Mouse (Mus musculus): ENCODE results near the gene Sv2a. TPM values are rescaled to one million over a fixed set of nuclear protein-coding genes. Genes with fewer than 3 reads are reported as not detected.
"Not testable (repeated sequence)": the region's sequence is repeated elsewhere in the genome, so short reads cannot be mapped to it uniquely, and the experiment has no call there.

Gene Sv2a
- polyA plus RNA-seq, 1 experiment from 2014 or later: 44.4 TPM

GRCm38 (mm10) chr3:96228828-96229227 lies 47.9 kb downstream of the Sv2a start:
- WGBS: 71% methylated on average over 2 of the region's 2 CpGs
- no peaks in the 10 kb centered on the region for H3K36me3 ChIP-seq
- no peaks in the 10 kb centered on the region for H3K9me3 ChIP-seq
- no peaks in the 10 kb centered on the region for H3K4me1 ChIP-seq
- H3K4me2 ChIP-seq (replicated peaks): no peak overlapping the region
- H3K4me3 ChIP-seq: no peak overlapping the region
- no peak overlapping the region for H3K27ac ChIP-seq
- ATAC-seq (ENCODE audit: low FRiP score, low read depth): no peak
- H3K9ac ChIP-seq: no peak overlapping the region
- no peaks in the 10 kb centered on the region for H3K27me3 ChIP-seq (replicated peaks)

- Histone ChIP-seq H3K27ac (no peak overlapping the region), H3K9me3 (no peaks in the 10 kb centered on the region), H3K36me3 (no peaks in the 10 kb centered on the region), H3K9ac (no peak overlapping the region), H3K27me3 (replicated peaks) (no peaks in the 10 kb centered on the region), H3K4me1 (no peaks in the 10 kb centered on the region), H3K4me3 (no peak overlapping the region), H3K4me2 (replicated peaks) (no peak overlapping the region)
- WGBS: 76% methylated on average over 2 of the region's 2 CpGs
- ATAC-seq (ENCODE audit: low FRiP score, low read depth): no peak
Observed at GRCm38 (mm10) chr3:96230404-96230803, 49.5 kb downstream of the Sv2a start.

GRCm38 (mm10) chr3:96230910-96231757 lies 50.2 kb downstream of the Sv2a start:
- Histone ChIP-seq H3K27me3 (replicated peaks) (no peaks in the 10 kb centered on the region), H3K4me2 (replicated peaks) (no peak overlapping the region), H3K36me3 (no peaks in the 10 kb centered on the region), H3K4me3 (no peak overlapping the region), H3K9me3 (no peaks in the 10 kb centered on the region), H3K9ac (no peak overlapping the region), H3K4me1 (no peaks in the 10 kb centered on the region), H3K27ac (no peak overlapping the region)
- ATAC-seq (ENCODE audit: low FRiP score, low read depth): no peak
- WGBS: 77% methylated on average over 4 of the region's 4 CpGs

- 65% methylated on average over 2 of the region's 2 CpGs for WGBS
Observed at GRCm38 (mm10) chr3:96231758-96232120, 50.8 kb downstream of the Sv2a start.

GRCm38 (mm10) chr3:96234914-96235313 lies 54.0 kb downstream of the Sv2a start:
- H3K9ac ChIP-seq: no peak overlapping the region
- no peaks in the 10 kb centered on the region for H3K9me3 ChIP-seq
- H3K27ac ChIP-seq: no peak overlapping the region
- H3K4me1 ChIP-seq: peaks cover 15% of the 10 kb centered on the region
- no peak overlapping the region for H3K4me3 ChIP-seq
- no peak for ATAC-seq (ENCODE audit: low FRiP score, low read depth)
- no peaks in the 10 kb centered on the region for H3K36me3 ChIP-seq
- H3K4me2 ChIP-seq (replicated peaks): no peak overlapping the region
- no peaks in the 10 kb centered on the region for H3K27me3 ChIP-seq (replicated peaks)
- 95% methylated on average over 2 of the region's 2 CpGs for WGBS

More at GRCm38 (mm10) chr3:96231758-96232120, 50.8 kb downstream of the Sv2a start:
- ATAC-seq (ENCODE audit: low FRiP score, low read depth): no peak
- H3K4me1 ChIP-seq: no peaks in the 10 kb centered on the region
- no peaks in the 10 kb centered on the region for H3K9me3 ChIP-seq
- no peak overlapping the region for H3K4me2 ChIP-seq (replicated peaks)
- H3K36me3 ChIP-seq: no peaks in the 10 kb centered on the region
- H3K27me3 ChIP-seq (replicated peaks): no peaks in the 10 kb centered on the region
- no peak overlapping the region for H3K27ac ChIP-seq
- H3K4me3 ChIP-seq: no peak overlapping the region
- H3K9ac ChIP-seq: no peak overlapping the region

GRCm38 (mm10) chr3:96235836-96236235 lies 54.9 kb downstream of the Sv2a start:
- H3K4me1 ChIP-seq: peaks cover 15% of the 10 kb centered on the region
- 0 out of 2 replicates have a peak overlapping the region, but pooled peaks have one; percentile 18 for H3K4me2 ChIP-seq (replicated peaks)
- H3K27ac ChIP-seq: no peak overlapping the region
- H3K9ac ChIP-seq: no peak overlapping the region
- H3K27me3 ChIP-seq (replicated peaks): no peaks in the 10 kb centered on the region
- H3K36me3 ChIP-seq: no peaks in the 10 kb centered on the region
- 70% methylated on average over 3 of the region's 3 CpGs for WGBS
- H3K9me3 ChIP-seq: no peaks in the 10 kb centered on the region
- no peak overlapping the region for H3K4me3 ChIP-seq
- no peak for ATAC-seq (ENCODE audit: low FRiP score, low read depth)

- Histone ChIP-seq H3K27ac (no peak overlapping the region), H3K9ac (no peak overlapping the region), H3K4me2 (replicated peaks) (peak overlapping the region; percentile 56), H3K9me3 (no peaks in the 10 kb centered on the region), H3K36me3 (no peaks in the 10 kb centered on the region), H3K27me3 (replicated peaks) (no peaks in the 10 kb centered on the region), H3K4me3 (0 out of 2 replicates have a peak overlapping the region, but pooled peaks have one; percentile 40), H3K4me1 (peaks cover 15% of the 10 kb centered on the region)
- ATAC-seq (ENCODE audit: low FRiP score, low read depth): no peak
- 88% methylated on average over 4 of the region's 4 CpGs for WGBS
Observed at GRCm38 (mm10) chr3:96236834-96237334, 55.9 kb downstream of the Sv2a start.

- Histone ChIP-seq H3K4me3 (peak overlapping the region; percentile 40), H3K36me3 (no peaks in the 10 kb centered on the region), H3K9ac (peak overlapping the region; percentile 64), H3K4me2 (replicated peaks) (peak overlapping the region; percentile 56), H3K4me1 (peaks cover 15% of the 10 kb centered on the region), H3K9me3 (no peaks in the 10 kb centered on the region), H3K27ac (no peak overlapping the region), H3K27me3 (replicated peaks) (no peaks in the 10 kb centered on the region)
- ATAC-seq (ENCODE audit: low FRiP score, low read depth): no peak
- 23% methylated on average over 7 of the region's 7 CpGs for WGBS
Observed at GRCm38 (mm10) chr3:96237335-96237903, 56.5 kb downstream of the Sv2a start.

GRCm38 (mm10) chr3:96237904-96238511 lies 57.1 kb downstream of the Sv2a start:
- WGBS: under 1% methylated on average over 12 of the region's 12 CpGs
- ATAC-seq (ENCODE audit: low FRiP score, low read depth): no peak
- H3K36me3 ChIP-seq: no peaks in the 10 kb centered on the region
- 0 out of 2 replicates have a peak overlapping the region, but pooled peaks have one; percentile 2 for H3K27ac ChIP-seq
- peak overlapping the region; percentile 40 for H3K4me3 ChIP-seq
- H3K27me3 ChIP-seq (replicated peaks): no peaks in the 10 kb centered on the region
- peak overlapping the region; percentile 64 for H3K9ac ChIP-seq
- peak overlapping the region; percentile 56 for H3K4me2 ChIP-seq (replicated peaks)
- H3K9me3 ChIP-seq: no peaks in the 10 kb centered on the region
- peaks cover 15% of the 10 kb centered on the region for H3K4me1 ChIP-seq

GRCm38 (mm10) chr3:96238954-96239793 lies 58.2 kb downstream of the Sv2a start, which contains the start of gene Hist2h3c2:
TSS of gene Hist2h3c2 (minus strand) at chr3:96239127.
- Histone ChIP-seq H3K4me3 (peak within 1 kb of the TSS; percentile 40), H3K27ac (0 out of 2 replicates have a peak within 1 kb of the TSS, but pooled peaks have one; percentile 2), H3K9ac (peak within 1 kb of the TSS; percentile 64), H3K4me2 (replicated peaks) (peak within 1 kb of the TSS; percentile 56), H3K4me1 (peaks cover 16% of the 10 kb centered on the region)
- not testable (repeated sequence) for H3K9me3 ChIP-seq; H3K36me3 ChIP-seq; H3K27me3 ChIP-seq (replicated peaks)
- under 1% methylated on average over 17 of the region's 68 CpGs for WGBS
- ATAC-seq (ENCODE audit: low FRiP score, low read depth): peak; percentile 91

GRCm38 (mm10) chr3:96239949-96240798 lies 59.2 kb downstream of the Sv2a start, which contains the start of gene Hist2h2aa2:
TSS of gene Hist2h2aa2 (minus strand) at chr3:96240276.
- not testable (repeated sequence) for H3K36me3 ChIP-seq; H3K27me3 ChIP-seq (replicated peaks); H3K9me3 ChIP-seq; H3K27ac ChIP-seq
- ATAC-seq (ENCODE audit: low FRiP score, low read depth): peak; percentile 77
- H3K4me1 ChIP-seq: peaks cover 19% of the 10 kb centered on the region
- 0 out of 2 replicates have a peak within 1 kb of the TSS, but pooled peaks have one; percentile 44 for H3K9ac ChIP-seq
- peak within 1 kb of the TSS; percentile 50 for H3K4me2 ChIP-seq (replicated peaks)
- peak within 1 kb of the TSS; percentile 31; the same call in 1 of the 2 replicates for H3K4me3 ChIP-seq
- 4% methylated on average over 42 of the region's 85 CpGs for WGBS

Data from neural tube, embryonic 12.5 days (tissue).